Mouse (Mus musculus): ENCODE measurements around the gene Ino80d. TPM values are rescaled to one million over a fixed set of nuclear protein-coding genes. Genes with fewer than 3 reads are reported as not detected.

Gene Ino80d
- total and polyA plus RNA-seq, 3 experiments = 4.6 to 86.8 (median 24.5) TPM

DNA sequence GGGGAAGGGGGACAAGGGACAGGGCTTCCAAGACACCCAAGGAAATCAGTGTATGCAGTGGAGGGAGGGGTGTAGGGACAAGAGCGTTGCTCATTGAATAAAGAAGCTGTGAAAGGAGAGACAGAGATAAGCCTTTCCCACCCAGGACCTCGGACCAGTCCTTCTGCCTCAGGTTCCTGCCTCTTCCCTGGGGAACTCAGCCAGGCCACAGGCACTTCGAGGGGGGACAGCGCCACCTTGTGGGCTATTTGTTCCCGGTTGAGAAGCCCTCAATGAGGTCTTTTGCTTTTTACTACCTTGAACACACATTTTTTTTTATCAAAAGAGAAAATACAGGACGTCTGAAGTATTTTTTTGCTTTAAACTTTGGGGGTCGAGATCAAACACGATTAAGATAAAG is 185.0 kb downstream of the Ino80d start:
- no peak for TF ChIP-seq POLR2AphosphoS5 (IDR thresholded peaks at IDR 0.05; ENCODE audit: insufficient replicate concordance, low read depth, low read length)
- peak; percentile 33; the same call in 1 of the 2 replicates for TF ChIP-seq CTCF (IDR thresholded peaks at IDR 0.05; ENCODE audit: low read depth, low read length)
- peak; percentile 11 for DNase-seq (ENCODE audit: low spot score)
- H3K9me3 ChIP-seq (replicated peaks) = no peaks in the 10 kb centered on the region
- no peak overlapping the region for H3K4me3 ChIP-seq (ENCODE audit: low read depth, low read length)
- no peaks in the 10 kb centered on the region for H3K4me1 ChIP-seq (ENCODE audit: insufficient read depth, low read depth, low read length)
- no peak for ATAC-seq (ENCODE audit: extremely low read depth, insufficient number of reproducible peaks, low FRiP score, poor library complexity, severe bottlenecking)
- H3K36me3 ChIP-seq (replicated peaks) = no peaks in the 10 kb centered on the region
- H3K27me3 ChIP-seq (ENCODE audit: insufficient read depth, low read length) = peaks cover 8% of the 10 kb centered on the region; the same call in 1 of the 2 replicates

- no peaks in the 10 kb centered on the region for H3K36me3 ChIP-seq (replicated peaks)
- DNase-seq (ENCODE audit: low spot score) (no peak), ATAC-seq (ENCODE audit: extremely low read depth, insufficient number of reproducible peaks, low FRiP score, poor library complexity, severe bottlenecking) (no peak)
- H3K4me1 ChIP-seq (ENCODE audit: insufficient read depth, low read depth, low read length) = no peaks in the 10 kb centered on the region
- H3K27me3 ChIP-seq (ENCODE audit: insufficient read depth, low read length) = peaks cover 3% of the 10 kb centered on the region; the same call in 1 of the 2 replicates
- H3K9me3 ChIP-seq (replicated peaks) = no peaks in the 10 kb centered on the region
- TF ChIP-seq POLR2AphosphoS5 (IDR thresholded peaks at IDR 0.05; ENCODE audit: insufficient replicate concordance, low read depth, low read length) (no peak), CTCF (IDR thresholded peaks at IDR 0.05; ENCODE audit: low read depth, low read length) (no peak), GATA2 (IDR thresholded peaks at IDR 0.05; ENCODE audit: borderline replicate concordance, low read depth, low read length) (no peak)
- H3K4me3 ChIP-seq (ENCODE audit: low read depth, low read length) = no peak overlapping the region
Measured at GRCm38 (mm10) chr1:62919219-62919618, 195.2 kb downstream of the Ino80d start.

DNA sequence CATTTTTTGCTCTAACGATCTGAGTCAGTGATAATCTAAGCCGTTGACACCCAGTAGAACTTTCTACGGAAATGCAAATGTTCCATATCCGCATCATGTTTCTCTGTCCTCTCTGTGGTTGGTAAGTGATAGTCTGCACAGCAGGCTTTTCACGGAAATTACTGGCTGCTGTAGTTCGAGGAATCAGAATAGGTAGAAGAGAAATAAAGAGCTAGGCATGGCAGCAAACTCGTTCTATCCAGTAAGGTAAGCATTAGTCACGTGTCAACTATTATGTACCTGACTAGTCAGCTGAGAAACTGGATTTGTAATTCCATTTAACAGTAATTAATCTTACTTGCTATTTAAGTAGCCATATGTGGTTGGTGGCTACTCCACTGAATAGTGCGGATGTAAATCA is 197.9 kb downstream of the Ino80d start:
- no peak for TF ChIP-seq CTCF (IDR thresholded peaks at IDR 0.05; ENCODE audit: low read depth, low read length)
- TF ChIP-seq POLR2AphosphoS5 (IDR thresholded peaks at IDR 0.05; ENCODE audit: insufficient replicate concordance, low read depth, low read length) = no peak
- TF ChIP-seq GATA1 (IDR thresholded peaks at IDR 0.05; ENCODE audit: borderline replicate concordance, low read length) = no peak
- TF ChIP-seq GATA2 (IDR thresholded peaks at IDR 0.05; ENCODE audit: borderline replicate concordance, low read depth, low read length) = no peak
- TF ChIP-seq TAL1 (conservative IDR thresholded peaks at IDR 0.05; ENCODE audit: low read depth, low read length) = no peak
- ATAC-seq (ENCODE audit: extremely low read depth, insufficient number of reproducible peaks, low FRiP score, poor library complexity, severe bottlenecking) (no peak), DNase-seq (ENCODE audit: low spot score) (no peak)
- Histone ChIP-seq H3K9me3 (replicated peaks) (no peaks in the 10 kb centered on the region), H3K4me3 (ENCODE audit: low read depth, low read length) (no peak overlapping the region), H3K36me3 (replicated peaks) (no peaks in the 10 kb centered on the region), H3K4me1 (ENCODE audit: insufficient read depth, low read depth, low read length) (no peaks in the 10 kb centered on the region), H3K27me3 (ENCODE audit: insufficient read depth, low read length) (peaks cover 3% of the 10 kb centered on the region; the same call in 1 of the 2 replicates)

DNA sequence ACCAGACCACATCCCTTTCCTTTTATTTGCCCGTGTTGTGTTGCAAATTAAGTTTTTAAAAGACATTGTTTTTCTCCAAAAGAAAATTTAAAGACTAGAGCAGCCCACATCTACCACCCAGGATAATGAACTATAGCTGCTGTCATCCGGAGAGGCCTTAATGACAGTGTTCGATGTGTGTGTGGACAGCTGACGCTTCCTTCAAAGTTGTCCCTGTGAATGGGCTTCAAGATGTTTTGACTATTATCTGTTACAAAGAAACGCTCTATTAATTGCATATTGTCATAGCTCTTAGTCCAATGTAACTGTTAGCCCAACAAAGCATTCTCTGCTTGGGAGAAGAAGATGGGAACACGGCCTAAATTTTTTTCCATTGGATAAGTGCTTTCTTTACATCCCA is 200.0 kb downstream of the Ino80d start:
- Histone ChIP-seq H3K4me3 (ENCODE audit: low read depth, low read length) (no peak overlapping the region), H3K9me3 (replicated peaks) (no peaks in the 10 kb centered on the region), H3K4me1 (ENCODE audit: insufficient read depth, low read depth, low read length) (no peaks in the 10 kb centered on the region), H3K27me3 (ENCODE audit: insufficient read depth, low read length) (peaks cover 5% of the 10 kb centered on the region; the same call in 1 of the 2 replicates), H3K36me3 (replicated peaks) (no peaks in the 10 kb centered on the region)
- TF ChIP-seq POLR2AphosphoS5 (IDR thresholded peaks at IDR 0.05; ENCODE audit: insufficient replicate concordance, low read depth, low read length) (no peak), CTCF (IDR thresholded peaks at IDR 0.05; ENCODE audit: low read depth, low read length) (no peak), GATA2 (IDR thresholded peaks at IDR 0.05; ENCODE audit: borderline replicate concordance, low read depth, low read length) (no peak), GATA1 (IDR thresholded peaks at IDR 0.05; ENCODE audit: borderline replicate concordance, low read length) (no peak), TAL1 (conservative IDR thresholded peaks at IDR 0.05; ENCODE audit: low read depth, low read length) (no peak)
- no peak for DNase-seq (ENCODE audit: low spot score)
- ATAC-seq (ENCODE audit: extremely low read depth, insufficient number of reproducible peaks, low FRiP score, poor library complexity, severe bottlenecking) = no peak

DNA sequence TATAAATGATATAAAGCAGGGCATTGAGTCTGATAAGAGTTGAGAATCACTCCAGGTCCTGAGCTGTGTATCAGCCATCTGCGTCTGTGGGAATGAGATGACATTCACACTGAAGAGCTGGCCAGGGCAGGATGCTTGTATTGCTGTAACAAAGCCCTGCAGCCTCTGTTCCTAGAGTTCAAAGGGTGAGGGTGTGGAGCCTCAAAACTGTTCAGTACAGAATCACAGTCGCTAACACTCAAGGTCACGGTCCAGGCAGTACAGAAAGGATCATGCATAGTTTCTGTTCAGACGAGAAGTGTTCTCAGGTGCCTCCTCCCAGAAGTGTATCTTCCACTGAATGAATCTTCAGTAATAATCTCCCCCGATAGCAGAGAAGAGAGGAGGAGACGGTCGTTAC is 203.0 kb downstream of the Ino80d start:
- H3K4me1 ChIP-seq (ENCODE audit: insufficient read depth, low read depth, low read length) = 0 out of 2 replicates have a peak, but pooled peaks cover 7% of the 10 kb centered on the region
- H3K9me3 ChIP-seq (replicated peaks) = no peaks in the 10 kb centered on the region
- H3K36me3 ChIP-seq (replicated peaks) = no peaks in the 10 kb centered on the region
- TF ChIP-seq GATA2 (IDR thresholded peaks at IDR 0.05; ENCODE audit: borderline replicate concordance, low read depth, low read length) (no peak), CTCF (IDR thresholded peaks at IDR 0.05; ENCODE audit: low read depth, low read length) (no peak), TAL1 (conservative IDR thresholded peaks at IDR 0.05; ENCODE audit: low read depth, low read length) (no peak), GATA1 (IDR thresholded peaks at IDR 0.05; ENCODE audit: borderline replicate concordance, low read length) (no peak), POLR2AphosphoS5 (IDR thresholded peaks at IDR 0.05; ENCODE audit: insufficient replicate concordance, low read depth, low read length) (no peak)
- H3K4me3 ChIP-seq (ENCODE audit: low read depth, low read length) = no peak overlapping the region
- DNase-seq (ENCODE audit: low spot score) (no peak), ATAC-seq (ENCODE audit: extremely low read depth, insufficient number of reproducible peaks, low FRiP score, poor library complexity, severe bottlenecking) (no peak)
- peaks cover 9% of the 10 kb centered on the region; the same call in 1 of the 2 replicates for H3K27me3 ChIP-seq (ENCODE audit: insufficient read depth, low read length)

- Histone ChIP-seq H3K9me3 (replicated peaks) (no peaks in the 10 kb centered on the region), H3K36me3 (replicated peaks) (no peaks in the 10 kb centered on the region), H3K4me1 (ENCODE audit: insufficient read depth, low read depth, low read length) (0 out of 2 replicates have a peak, but pooled peaks cover 7% of the 10 kb centered on the region), H3K4me3 (ENCODE audit: low read depth, low read length) (no peak overlapping the region), H3K27me3 (ENCODE audit: insufficient read depth, low read length) (peaks cover 9% of the 10 kb centered on the region; the same call in 1 of the 2 replicates)
- ATAC-seq (ENCODE audit: extremely low read depth, insufficient number of reproducible peaks, low FRiP score, poor library complexity, severe bottlenecking) (no peak), DNase-seq (ENCODE audit: low spot score) (no peak)
- TF ChIP-seq POLR2AphosphoS5 (IDR thresholded peaks at IDR 0.05; ENCODE audit: insufficient replicate concordance, low read depth, low read length) = no peak
- no peak for TF ChIP-seq GATA1 (IDR thresholded peaks at IDR 0.05; ENCODE audit: borderline replicate concordance, low read length)
- TF ChIP-seq GATA2 (IDR thresholded peaks at IDR 0.05; ENCODE audit: borderline replicate concordance, low read depth, low read length) = no peak
- no peak for TF ChIP-seq CTCF (IDR thresholded peaks at IDR 0.05; ENCODE audit: low read depth, low read length)
- TF ChIP-seq TAL1 (conservative IDR thresholded peaks at IDR 0.05; ENCODE audit: low read depth, low read length) = no peak
Measured at GRCm38 (mm10) chr1:62909126-62909525, 205.3 kb downstream of the Ino80d start.
